16 mouse cellular contexts compared by ENCODE assay signal in genomic region chr4:79291091-79291490, GRCm38 (mm10).
"Had no signal": no experiment of that assay in that cellular context is flagged by ENCODE, and none has a peak within 500 bp of the region (broad histone marks: within the 10 kb centered on the region; RNA-seq: fewer than 3 reads in every experiment).

No protein-coding gene starts in this region.

- H3K9ac ChIP-seq: limb, embryonic 12.5 days; liver, embryonic 13.5 days; liver, postnatal 0 days; lung, embryonic 15.5 days; midbrain, embryonic 15.5 days had no signal

- H3K4me1 ChIP-seq: limb, embryonic 12.5 days; liver, embryonic 13.5 days; lung, embryonic 15.5 days; megakaryocyte, embryonic 14.5 days; midbrain, embryonic 15.5 days had no signal

- H3K27ac ChIP-seq: layer of hippocampus, adult 2 months; left cerebral cortex, adult 2 months; limb, embryonic 12.5 days; liver, embryonic 13.5 days; lung, embryonic 15.5 days; macrophage; midbrain, embryonic 15.5 days had no signal

- H3K4me3 ChIP-seq: layer of hippocampus, adult 2 months; left cerebral cortex, adult 2 months; limb, embryonic 12.5 days; liver, embryonic 13.5 days; lung, embryonic 15.5 days; megakaryocyte, embryonic 14.5 days; midbrain, embryonic 15.5 days had no signal

- ATAC-seq: liver, postnatal 0 days; midbrain, embryonic 15.5 days had no signal

- DNase-seq: kidney, adult 8-10 months; kidney, postnatal 25 days; liver; liver, embryonic 13.5 days; liver, postnatal 0 days; lung, postnatal 14 days; right cerebral cortex, postnatal 14 days; thymus, postnatal 14 days had no signal

- H3K36me3 ChIP-seq: limb, embryonic 12.5 days; liver, embryonic 13.5 days; lung, embryonic 15.5 days; midbrain, embryonic 15.5 days had no signal

- H3K4me2 ChIP-seq: limb, embryonic 12.5 days; liver, embryonic 13.5 days; lung, embryonic 15.5 days; midbrain, embryonic 11.5 days; midbrain, embryonic 15.5 days had no signal

- H3K9me3 ChIP-seq: limb, embryonic 12.5 days; liver, embryonic 13.5 days; lung, embryonic 15.5 days; midbrain, embryonic 15.5 days had no signal

- H3K27me3 ChIP-seq: limb, embryonic 12.5 days; liver, embryonic 13.5 days; lung, embryonic 15.5 days; megakaryocyte, embryonic 14.5 days; midbrain, embryonic 15.5 days had no signal
